Mouse (Mus musculus) forebrain, embryonic 16.5 days (tissue): Measurements from ENCODE around the gene Catsperz. TPM values are rescaled to one million over a fixed set of nuclear protein-coding genes. Genes with fewer than 3 reads are reported as not detected.

Source experiments
- ATAC-seq: fragments of 200-750 bp; cut with Nextera tagmentation; 2 replicates; pipeline ENCODE4 v1.8.0; 2017; ENCODE audit warnings: mild to moderate bottlenecking, moderate library complexity
- H3K27ac ChIP-seq: fragments of 300-500 bp; sonication (generic); 2 replicates; pipeline ENCODE4 v1.5.1; 2014; ENCODE audit warnings: low read length, control low read depth
- H3K27me3 ChIP-seq: fragments of 300-500 bp; sonication (generic); replicated peaks from 2 replicates; pipeline ENCODE4 v1.6.1; 2014; ENCODE audit warnings: low read length; ENCODE audit not compliant: control insufficient read depth, insufficient read depth
- H3K36me3 ChIP-seq: fragments of 300-500 bp; sonication (generic); 2 replicates; pipeline ENCODE4 v1.6.1; 2014; ENCODE audit not compliant: control insufficient read depth, insufficient read depth
- H3K4me1 ChIP-seq: fragments of 300-500 bp; sonication (generic); replicated peaks from 2 replicates; pipeline ENCODE4 v1.6.1; 2014; ENCODE audit warnings: low read length; ENCODE audit not compliant: control insufficient read depth, insufficient read depth
- H3K4me2 ChIP-seq: fragments of 300-500 bp; sonication (generic); 2 replicates; pipeline ENCODE4 v1.6.1; 2014; ENCODE audit warnings: mild to moderate bottlenecking, low read length, control low read depth
- H3K4me3 ChIP-seq: fragments of 300-500 bp; sonication (generic); replicated peaks from 2 replicates; pipeline ENCODE4 v1.5.1; 2014; ENCODE audit warnings: mild to moderate bottlenecking, low read length, control low read depth
- H3K9ac ChIP-seq: fragments of 300-500 bp; sonication (generic); replicated peaks from 2 replicates; pipeline ENCODE4 v1.6.1; 2014; ENCODE audit warnings: low read depth, low read length, control low read depth
- H3K9me3 ChIP-seq: fragments of 300-500 bp; sonication (generic); 2 replicates; pipeline ENCODE4 v1.6.1; 2016; ENCODE audit warnings: low read length; ENCODE audit not compliant: control insufficient read depth
- WGBS: fragments of 180-500 bp; shearing (Covaris S2); extraction: QIAGEN DNeasy Blood & Tissue Kit; methylation state at CpG from one replicate; pipeline ENCODE4 v1.1.7; 2014; 5-methylcytosine and 5-hydroxymethylcytosine counted together
- polyA plus RNA-seq: library from polyadenylated mRNA; unstranded; fragments of >200 nt; fragmentation: Nextera tagmentation; extraction: Ambion mirVana; gene quantifications from 2 replicates; pipeline ENCODE4 v1.2.1, GENCODE M21; 2015

Catsperz gene
- polyA plus RNA-seq, 1 experiment from 2014 or later = 0.37 TPM

- peak overlapping the region; percentile 99 for H3K4me2 ChIP-seq
- H3K27ac ChIP-seq = no peak overlapping the region
- no peaks in the 10 kb centered on the region for H3K36me3 ChIP-seq
- WGBS = 87% methylated on average over 20 of the region's 20 CpGs
- no peak overlapping the region for H3K4me3 ChIP-seq
- no peak overlapping the region for H3K9ac ChIP-seq
- ATAC-seq = no peak
- peaks cover 34% of the 10 kb centered on the region for H3K4me1 ChIP-seq
- no peaks in the 10 kb centered on the region for H3K9me3 ChIP-seq
- peaks cover 19% of the 10 kb centered on the region for H3K27me3 ChIP-seq
Observed at GRCm38 (mm10) chr19:6939106-6940002, 14.2 kb upstream of the Catsperz start.

GRCm38 (mm10) chr19:6937541-6938465, 12.6 kb upstream of the Catsperz start:
- Histone ChIP-seq H3K9me3 (no peaks in the 10 kb centered on the region), H3K27me3 (peaks cover 34% of the 10 kb centered on the region), H3K27ac (no peak overlapping the region), H3K4me3 (no peak overlapping the region), H3K4me2 (no peak overlapping the region), H3K9ac (no peak overlapping the region), H3K4me1 (peaks cover 42% of the 10 kb centered on the region), H3K36me3 (no peaks in the 10 kb centered on the region)
- ATAC-seq = no peak
- 74% methylated on average over 16 of the region's 16 CpGs for WGBS

GRCm38 (mm10) chr19:6936299-6936698, 11.1 kb upstream of the Catsperz start:
- Histone ChIP-seq H3K9ac (no peak overlapping the region), H3K4me2 (no peak overlapping the region), H3K9me3 (no peaks in the 10 kb centered on the region), H3K36me3 (no peaks in the 10 kb centered on the region), H3K27ac (no peak overlapping the region), H3K27me3 (peaks cover 46% of the 10 kb centered on the region), H3K4me1 (peaks cover 39% of the 10 kb centered on the region), H3K4me3 (no peak overlapping the region)
- 23% methylated on average over 3 of the region's 3 CpGs for WGBS
- no peak for ATAC-seq

GRCm38 (mm10) chr19:6934195-6934977, 9.2 kb upstream of the Catsperz start, which contains the start of gene Kcnk4:
Kcnk4 (minus strand) TSS chr19:6934515.
- Histone ChIP-seq H3K4me2 (peak within 1 kb of the TSS; percentile 65), H3K27ac (no peak within 1 kb of the TSS), H3K9me3 (no peaks in the 10 kb centered on the region), H3K9ac (peak within 1 kb of the TSS; percentile 60), H3K27me3 (peaks cover 56% of the 10 kb centered on the region), H3K36me3 (no peaks in the 10 kb centered on the region), H3K4me3 (peak within 1 kb of the TSS; percentile 47), H3K4me1 (peaks cover 22% of the 10 kb centered on the region)
- no peak for ATAC-seq
- 8% methylated on average over 23 of the region's 23 CpGs for WGBS

- H3K4me1 ChIP-seq = peaks cover 14% of the 10 kb centered on the region
Observed at GRCm38 (mm10) chr19:6933436-6934194, 8.4 kb upstream of the Catsperz start.

GRCm38 (mm10) chr19:6933102-6933435, 7.9 kb upstream of the Catsperz start:
- peaks cover 59% of the 10 kb centered on the region for H3K27me3 ChIP-seq

More at GRCm38 (mm10) chr19:6933436-6934194, 8.4 kb upstream of the Catsperz start:
- 1% methylated on average over 57 of the region's 58 CpGs for WGBS
- peak overlapping the region; percentile 65 for H3K4me2 ChIP-seq
- no peaks in the 10 kb centered on the region for H3K36me3 ChIP-seq
- peak; percentile 51 for ATAC-seq
- peaks cover 59% of the 10 kb centered on the region for H3K27me3 ChIP-seq
- peak overlapping the region; percentile 60 for H3K9ac ChIP-seq
- H3K27ac ChIP-seq = no peak overlapping the region
- no peaks in the 10 kb centered on the region for H3K9me3 ChIP-seq
- H3K4me3 ChIP-seq = peak overlapping the region; percentile 47

GRCm38 (mm10) chr19:6932018-6932417, 6.8 kb upstream of the Catsperz start:
- H3K27me3 ChIP-seq = peaks cover 68% of the 10 kb centered on the region
- ATAC-seq = no peak
- WGBS = 39% methylated on average over 1 of the region's 1 CpGs

More at GRCm38 (mm10) chr19:6933102-6933435, 7.9 kb upstream of the Catsperz start:
- no peaks in the 10 kb centered on the region for H3K36me3 ChIP-seq
- no peak for ATAC-seq
- no peak overlapping the region for H3K27ac ChIP-seq
- H3K9me3 ChIP-seq = no peaks in the 10 kb centered on the region
- no peak overlapping the region; the same call in 1 of the 2 replicates for H3K4me2 ChIP-seq
- no peak overlapping the region for H3K9ac ChIP-seq
- H3K4me1 ChIP-seq = peaks cover 12% of the 10 kb centered on the region
- H3K4me3 ChIP-seq = no peak overlapping the region
- 18% methylated on average over 4 of the region's 4 CpGs for WGBS

GRCm38 (mm10) chr19:6931002-6931401, 5.8 kb upstream of the Catsperz start:
- Histone ChIP-seq H3K9me3 (no peaks in the 10 kb centered on the region), H3K36me3 (no peaks in the 10 kb centered on the region), H3K4me3 (no peak overlapping the region), H3K4me1 (peaks cover 17% of the 10 kb centered on the region), H3K9ac (no peak overlapping the region), H3K4me2 (no peak overlapping the region), H3K27ac (no peak overlapping the region), H3K27me3 (peaks cover 74% of the 10 kb centered on the region)
- 0% methylated on average over 2 of the region's 2 CpGs for WGBS
- ATAC-seq = no peak

More at GRCm38 (mm10) chr19:6932018-6932417, 6.8 kb upstream of the Catsperz start:
- H3K27ac ChIP-seq = no peak overlapping the region
- H3K4me1 ChIP-seq = peaks cover 14% of the 10 kb centered on the region
- H3K4me3 ChIP-seq = no peak overlapping the region
- H3K4me2 ChIP-seq = no peak overlapping the region
- no peaks in the 10 kb centered on the region for H3K9me3 ChIP-seq
- no peaks in the 10 kb centered on the region for H3K36me3 ChIP-seq
- no peak overlapping the region for H3K9ac ChIP-seq
